Mouse (Mus musculus): ENCODE data around the gene Ankrd33b.

GRCm38 (mm10) chr15:31265845-31266244, 101.7 kb downstream of the Ankrd33b start:
- TF ChIP-seq POLR2A (IDR thresholded peaks at IDR 0.05; ENCODE audit: low read depth, low read length) (no peak), CTCF (IDR thresholded peaks at IDR 0.05; ENCODE audit: extremely low read depth, insufficient read length, insufficient replicate concordance, low read depth, low read length) (no peak)

Data from small intestine, adult 2 months (tissue).